Mouse (Mus musculus) olfactory bulb, adult 2 months (tissue): ENCODE measurements around the gene Ciao2a.

Experiments used
- CTCF ChIP-seq: fragments of 200-500 bp; IDR thresholded peaks from 2 replicates; pipeline ENCODE4 v1.5.1; 2012; ENCODE audit warnings: low read depth, mild to moderate bottlenecking, low read length, moderate library complexity; ENCODE audit not compliant: insufficient read depth
- POLR2A ChIP-seq: fragments of 200-500 bp; IDR thresholded peaks from 2 replicates; pipeline ENCODE4 v1.6.1; 2012; ENCODE audit warnings: mild to moderate bottlenecking, low read depth, low read length, moderate library complexity; ENCODE audit not compliant: insufficient read depth

- TF ChIP-seq POLR2A (no peak), CTCF (no peak)
Measured at GRCm38 (mm10) chr9:66127884-66128283, 1.5 kb downstream of the Ciao2a start.
